Mouse (Mus musculus): ENCODE data around the gene Gm884.

Gene Gm884

GRCm38 (mm10) chr11:103621040-103621439 is at the start of gene Gm884:
Gene Gm884 (minus strand): TSS chr11:103621140.
- in situ Hi-C loops (cut with MboI, MseI): no loop called here

DNA sequence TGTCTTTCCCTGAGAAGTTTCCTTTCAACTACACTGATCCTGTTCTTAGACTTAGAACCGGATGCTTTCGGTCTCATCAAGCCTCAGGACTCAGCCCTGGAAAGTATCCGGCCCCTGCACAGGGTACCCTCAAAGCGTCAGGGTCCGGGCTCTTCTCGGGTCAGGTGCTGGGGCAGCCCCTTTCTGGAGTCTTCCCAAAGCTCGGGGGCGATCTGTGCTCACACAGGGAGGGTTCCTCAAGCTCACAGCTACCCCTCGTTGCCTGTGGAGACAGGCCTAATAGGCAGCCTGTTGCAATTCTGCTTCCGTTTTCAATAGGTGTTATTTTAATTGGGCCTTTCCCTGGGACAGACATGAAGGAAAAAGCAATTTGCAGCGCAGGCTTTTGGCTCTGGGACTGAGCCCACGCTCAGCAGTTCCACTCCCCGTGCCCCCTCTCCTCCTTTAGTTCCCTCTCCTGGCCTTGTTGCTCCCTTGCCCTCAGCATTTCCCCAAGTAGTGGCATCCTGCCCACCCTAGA is 46.0 kb upstream of the Gm884 start:
- in situ Hi-C loops (cut with MboI, MseI): no loop called here

- in situ Hi-C loops (cut with MboI, MseI): no loop called here
These were observed 45.4 kb upstream of the Gm884 start for GRCm38 (mm10) chr11:103666181-103666906.

- in situ Hi-C loops (cut with MboI, MseI): no loop called here
These were observed 44.8 kb upstream of the Gm884 start for GRCm38 (mm10) chr11:103665695-103666094.

DNA sequence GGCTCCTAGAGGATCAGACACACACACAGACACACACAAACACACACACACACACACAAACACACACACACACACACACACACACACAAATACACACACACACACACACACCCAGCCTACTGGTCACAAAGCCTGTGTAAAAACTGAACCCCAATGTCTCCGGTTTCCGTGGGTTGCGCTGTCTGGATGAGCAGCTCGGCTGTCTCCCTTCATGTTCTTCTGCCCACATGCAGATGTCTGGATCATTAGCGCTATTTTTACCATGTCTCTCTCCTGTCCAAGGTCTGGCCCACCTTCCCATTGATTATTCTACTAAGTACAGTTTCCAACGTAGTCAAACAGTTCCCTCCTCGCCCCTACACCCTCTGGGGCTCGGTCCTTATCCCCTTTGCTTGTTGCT is 42.2 kb upstream of the Gm884 start:
- in situ Hi-C loops (cut with MboI, MseI): no loop called here

GRCm38 (mm10) chr11:103662546-103662945 is 41.6 kb upstream of the Gm884 start:
- in situ Hi-C loops (cut with MboI, MseI): no loop called here

- in situ Hi-C loops (cut with MboI, MseI): no loop called here
These were observed 40.9 kb upstream of the Gm884 start for GRCm38 (mm10) chr11:103661863-103662262.

DNA sequence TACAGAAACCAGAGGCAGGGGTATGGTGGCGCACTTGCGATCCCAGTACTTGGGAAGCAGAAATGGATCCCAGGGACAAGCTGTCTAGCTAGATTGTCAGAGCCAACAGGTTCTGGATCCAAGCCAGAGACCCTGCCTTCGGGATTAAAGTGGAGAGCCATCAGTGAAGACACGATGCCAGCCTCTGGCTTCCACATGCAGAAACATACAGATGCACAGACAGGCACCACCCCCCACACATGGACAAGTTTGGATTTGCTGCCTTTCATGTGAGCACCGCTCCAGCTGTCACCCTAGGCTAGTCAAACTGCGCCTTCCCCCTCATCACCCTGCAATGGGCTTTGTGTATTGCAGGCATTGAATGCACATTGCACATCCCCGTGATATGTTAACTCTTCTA is 37.2 kb upstream of the Gm884 start:
- in situ Hi-C loops (cut with MboI, MseI): loop anchor here in 1 of 2 experiments (10.0 kb wide), 1 partner anchor 547 kb away; no protein-coding TSS in a partner anchor

DNA sequence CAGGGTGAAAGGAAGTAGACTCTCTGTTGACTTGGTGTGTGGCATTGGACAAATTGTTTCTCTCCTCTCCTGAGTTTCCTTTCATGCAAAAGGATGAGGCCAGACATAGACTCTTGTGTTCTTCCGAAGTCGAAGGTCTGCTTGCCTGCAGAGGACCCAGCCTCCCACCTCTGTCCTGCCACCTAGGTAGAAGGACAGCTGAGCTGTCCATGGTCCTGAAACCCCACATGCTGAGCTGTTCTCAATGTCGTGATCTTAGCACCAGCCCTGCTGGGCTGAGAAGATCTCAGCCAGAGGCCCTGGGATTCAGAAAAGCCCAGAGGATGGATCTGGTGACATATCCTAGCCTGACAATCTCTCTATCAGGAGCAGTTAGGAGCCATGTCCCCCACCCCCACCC is 35.6 kb upstream of the Gm884 start:
- in situ Hi-C loops (cut with MboI, MseI): loop anchor here in 1 of 2 experiments (10.0 kb wide), 1 partner anchor 548 kb away; no protein-coding TSS in a partner anchor

GRCm38 (mm10) chr11:103653359-103653965 is 32.5 kb upstream of the Gm884 start:
- in situ Hi-C loops (cut with MboI, MseI): loop anchor here in 1 of 2 experiments (10.0 kb wide), 1 partner anchor 551 kb away; no protein-coding TSS in a partner anchor

DNA sequence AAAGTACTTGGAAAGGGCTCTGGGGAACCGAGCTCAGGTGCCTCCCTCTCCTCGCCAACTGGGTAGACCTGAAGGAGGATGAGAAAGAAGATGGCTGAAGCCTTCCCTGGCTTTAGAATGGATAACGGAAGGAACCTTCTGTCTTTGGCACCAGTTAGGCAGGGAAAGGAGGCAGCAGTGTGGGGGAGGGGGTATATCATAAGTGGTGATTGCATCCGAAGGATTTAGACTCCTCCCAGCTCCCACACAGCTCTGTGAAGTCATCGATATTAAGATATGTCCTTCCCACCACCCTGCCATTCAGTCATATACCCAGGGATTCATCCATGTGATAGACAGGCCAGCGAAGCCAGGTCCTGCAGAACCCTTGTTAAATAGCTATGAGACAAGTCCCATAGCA is 30.5 kb upstream of the Gm884 start:
- in situ Hi-C loops (cut with MboI, MseI): loop anchor here in 1 of 2 experiments (10.0 kb wide), 1 partner anchor 553 kb away; no protein-coding TSS in a partner anchor

DNA sequence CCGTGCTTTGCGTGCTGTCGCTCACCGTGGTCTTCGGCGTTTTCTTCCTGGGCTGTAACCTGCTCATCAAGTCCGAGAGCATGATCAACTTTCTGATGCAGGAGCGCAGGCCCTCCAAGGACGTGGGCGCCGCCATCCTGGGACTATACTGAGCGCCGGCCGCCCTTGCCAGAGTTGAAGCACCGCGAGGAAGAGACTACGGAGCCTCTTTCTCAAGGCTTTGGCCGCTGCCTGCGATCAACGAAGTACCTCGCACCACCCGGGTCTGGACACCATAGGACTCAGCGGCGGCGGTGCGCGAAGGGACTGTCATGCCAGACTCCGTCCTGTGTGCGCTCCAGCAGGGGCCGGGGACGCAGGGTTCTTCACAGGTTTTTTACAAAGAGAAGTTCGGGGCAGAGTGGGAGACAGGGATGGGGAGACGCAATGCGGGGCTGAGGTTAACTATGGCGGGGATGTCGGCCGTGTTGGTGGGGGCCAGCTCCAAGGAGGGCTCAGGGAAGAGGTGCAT is 29.1 kb upstream of the Gm884 start:
- in situ Hi-C loops (cut with MboI, MseI): loop anchor here (10.0 kb wide), 2 partner anchors 265 to 555 kb away; no protein-coding TSS in a partner anchor

GRCm38 (mm10) chr11:103649301-103649982 is 28.5 kb upstream of the Gm884 start, which contains the start of gene Rprml:
Gene Rprml (plus strand): TSS chr11:103649570.
- in situ Hi-C loops (cut with MboI, MseI): loop anchor here in 1 of 2 experiments (10.0 kb wide), 1 partner anchor 265 kb away; no protein-coding TSS in a partner anchor

GRCm38 (mm10) chr11:103648656-103649055 is 27.7 kb upstream of the Gm884 start:
- in situ Hi-C loops (cut with MboI, MseI): loop anchor here in 1 of 2 experiments (10.0 kb wide), 1 partner anchor 266 kb away; no protein-coding TSS in a partner anchor

- in situ Hi-C loops (cut with MboI, MseI): loop anchor here in 1 of 2 experiments (10.0 kb wide), 1 partner anchor 267 kb away; no protein-coding TSS in a partner anchor
These were observed 27.1 kb upstream of the Gm884 start for GRCm38 (mm10) chr11:103647921-103648620.

DNA sequence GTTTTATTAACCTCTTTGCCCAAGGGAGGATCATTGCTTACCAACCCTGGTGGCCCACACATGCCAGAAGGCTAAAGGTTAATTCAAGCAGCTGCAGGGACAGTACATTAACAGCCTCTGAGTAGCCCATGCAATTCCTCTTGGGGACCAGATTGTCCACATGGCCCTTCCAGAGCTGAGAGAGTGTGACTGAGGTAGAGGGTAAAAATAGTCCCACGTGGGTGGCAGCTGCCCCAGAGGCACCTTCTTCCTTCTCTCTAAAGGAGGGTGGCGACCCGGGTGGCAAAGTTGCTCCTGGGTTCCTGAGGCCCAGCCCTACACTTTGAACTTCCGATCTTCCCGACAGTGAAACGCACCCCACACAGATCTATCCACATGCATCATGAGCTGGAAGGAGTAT is 25.4 kb upstream of the Gm884 start:
- in situ Hi-C loops (cut with MboI, MseI): loop anchor here in 1 of 2 experiments (10.0 kb wide), 1 partner anchor 268 kb away; no protein-coding TSS in a partner anchor

- in situ Hi-C loops (cut with MboI, MseI): loop anchor here in 1 of 2 experiments (10.0 kb wide), 1 partner anchor 269 kb away; no protein-coding TSS in a partner anchor
These were observed 24.8 kb upstream of the Gm884 start for GRCm38 (mm10) chr11:103645731-103646130.

DNA sequence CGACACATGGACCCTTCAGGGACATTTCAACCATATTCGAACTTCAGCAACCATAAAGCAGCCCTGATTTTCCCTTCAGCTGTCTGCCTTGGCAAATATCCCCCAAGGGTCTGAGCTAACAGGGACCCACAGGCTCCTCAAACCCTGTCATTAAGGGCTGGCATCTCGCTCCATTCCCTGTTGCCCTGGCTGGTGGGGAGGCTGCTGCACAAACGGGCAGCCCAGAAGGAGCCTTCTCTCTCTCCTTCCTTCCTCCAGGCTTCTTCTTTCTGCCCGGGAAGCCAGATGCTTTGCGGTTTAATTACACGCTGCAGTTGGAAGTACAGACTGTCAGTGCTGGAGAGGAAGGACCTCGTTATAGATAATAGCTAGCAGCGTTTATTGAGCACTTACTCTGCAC is 22.3 kb upstream of the Gm884 start:
- in situ Hi-C loops (cut with MboI, MseI): loop anchor here in 1 of 2 experiments (10.0 kb wide), 1 partner anchor 272 kb away; no protein-coding TSS in a partner anchor

GRCm38 (mm10) chr11:103639407-103639946 is 18.5 kb upstream of the Gm884 start:
- in situ Hi-C loops (cut with MboI, MseI): loop anchor here in 1 of 2 experiments (5.0 kb wide), 1 partner anchor 113 kb away; no protein-coding TSS in a partner anchor

DNA sequence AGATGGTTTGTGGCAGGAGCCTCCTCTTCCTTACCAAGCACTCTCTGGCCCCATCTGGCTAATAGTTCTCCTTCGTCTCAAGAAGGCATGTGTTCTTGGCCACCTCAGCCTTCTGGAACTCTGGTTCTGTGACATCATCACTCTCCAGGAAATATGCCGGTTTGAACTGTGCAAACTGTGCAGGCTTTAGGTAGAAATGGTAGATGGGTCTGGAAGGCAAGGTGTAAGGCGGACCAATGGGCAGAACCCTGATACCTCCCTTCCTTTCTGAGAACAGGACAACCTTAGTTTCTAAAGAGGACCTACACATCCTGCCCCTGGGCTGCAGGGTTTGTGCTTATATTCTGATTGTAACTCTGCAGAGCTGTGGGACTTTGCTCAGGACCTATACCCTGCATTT is 17.9 kb upstream of the Gm884 start, which contains the start of gene Lyzl6:
TSS of gene Lyzl6 (minus strand) at position 101 of the 400 bp plus-strand sequence.
- in situ Hi-C loops (cut with MboI, MseI): loop anchor here in 1 of 2 experiments (5.0 kb wide), 1 partner anchor 114 kb away; no protein-coding TSS in a partner anchor
